Mouse (Mus musculus) gonadal fat pad, adult 2 months (tissue): ENCODE data around the gene Egflam. TPM values are rescaled to one million over a fixed set of nuclear protein-coding genes. Genes with fewer than 3 reads are reported as not detected.

Source experiments
- DNase-seq: peaks from one replicate; pipeline ENCODE4 v3.0.0-alpha.2; 2012; ENCODE audit warnings: low read depth
- polyA plus RNA-seq: library from polyadenylated mRNA; depleted of rRNA; stranded (reverse); fragments of >200 nt; gene quantifications from 2 replicates; pipeline ENCODE4 v1.2.3, GENCODE M21; 2012

The Egflam gene
- polyA plus RNA-seq, 1 experiment, result 12.5 TPM

- no peak for DNase-seq
Measured at GRCm38 (mm10) chr15:7173776-7174175, 224.4 kb downstream of the Egflam start.

- DNase-seq, result no peak
Measured at GRCm38 (mm10) chr15:7173346-7173745, 224.8 kb downstream of the Egflam start.

GRCm38 (mm10) chr15:7172875-7173274, 225.3 kb downstream of the Egflam start:
- DNase-seq, result peak; percentile 42

GRCm38 (mm10) chr15:7167906-7168532, 230.2 kb downstream of the Egflam start:
- no peak for DNase-seq

GRCm38 (mm10) chr15:7167238-7167905, 230.8 kb downstream of the Egflam start:
- no peak for DNase-seq

GRCm38 (mm10) chr15:7166735-7167134, 231.5 kb downstream of the Egflam start:
- no peak for DNase-seq

- no peak for DNase-seq
Measured at GRCm38 (mm10) chr15:7163851-7164250, 234.3 kb downstream of the Egflam start.

- DNase-seq, result no peak
Measured at GRCm38 (mm10) chr15:7160321-7160720, 237.9 kb downstream of the Egflam start.

GRCm38 (mm10) chr15:7159869-7160268, 238.3 kb downstream of the Egflam start:
- no peak for DNase-seq

GRCm38 (mm10) chr15:7157658-7158057, 240.5 kb downstream of the Egflam start:
- DNase-seq, result no peak
